Mouse (Mus musculus): ENCODE data around the gene Pepd. TPM values are rescaled to one million over a fixed set of nuclear protein-coding genes. Genes with fewer than 3 reads are reported as not detected.

Gene Pepd
- 19.2 TPM for polyA plus RNA-seq (2014; fragmentation: Illumina TruSeq; extraction: RNeasy Lipid Tissue Mini Kit (QIAGEN cat#74804); ENCODE audit: low read depth, low replicate concordance)

GRCm38 (mm10) chr7:34911919-34912897 is at the start of gene Pepd:
Pepd (plus strand) TSS chr7:34912379.

GRCm38 (mm10) chr7:35056436-35056864 is 144.3 kb downstream of the Pepd start, which contains the start of gene Cebpg:
Cebpg (minus strand) TSS chr7:35056573.

Other genes starting within 250 kb of the Pepd start
- not detected for gene Chst8, start 99.7 kb upstream of the Pepd start, polyA plus RNA-seq (2014; fragmentation: Illumina TruSeq; extraction: RNeasy Lipid Tissue Mini Kit (QIAGEN cat#74804); ENCODE audit: low read depth, low replicate concordance)
- 45.9 TPM for gene Cebpg, start 144.2 kb downstream of the Pepd start, polyA plus RNA-seq (2014; fragmentation: Illumina TruSeq; extraction: RNeasy Lipid Tissue Mini Kit (QIAGEN cat#74804); ENCODE audit: low read depth, low replicate concordance)
- gene Cebpa, start 206.9 kb downstream of the Pepd start, polyA plus RNA-seq (2014; fragmentation: Illumina TruSeq; extraction: RNeasy Lipid Tissue Mini Kit (QIAGEN cat#74804); ENCODE audit: low read depth, low replicate concordance): 67.4 TPM

Data from liver, adult 10 weeks (tissue).